Mouse (Mus musculus) ES-Bruce4 (cell line): Measurements from ENCODE around the gene Clybl.

ENCODE experiments used
- CTCF ChIP-seq: IDR thresholded peaks from one replicate; pipeline ENCODE4 v1.8.1; 2011; ENCODE audit warnings: low read depth, low read length
- POLR2A ChIP-seq: IDR thresholded peaks from one replicate; pipeline ENCODE4 v1.8.1; 2011; ENCODE audit warnings: low read length; ENCODE audit not compliant: insufficient read depth

DNA sequence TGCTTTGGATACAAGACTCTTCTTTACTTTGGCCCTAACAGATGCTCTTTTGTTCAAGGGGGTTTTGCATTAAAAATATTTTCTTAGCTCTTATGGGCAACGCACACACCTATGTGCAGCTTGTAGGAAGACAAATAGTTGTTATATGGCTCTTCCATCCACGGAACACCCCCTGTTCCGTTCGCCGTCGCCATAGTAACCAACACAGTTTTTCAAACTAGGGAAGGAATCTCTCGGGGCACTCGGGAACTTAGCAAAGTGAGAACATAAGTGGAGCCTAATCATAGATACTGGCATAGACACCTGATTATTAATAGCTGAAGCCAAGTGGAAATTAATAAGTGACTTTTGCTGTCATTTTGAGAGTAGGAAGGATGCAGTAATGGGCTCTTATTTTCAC, 123.6 kb downstream of the Clybl start:
- TF ChIP-seq POLR2A (no peak), CTCF (no peak)
